Mouse (Mus musculus) right cerebral cortex, postnatal 4 days (tissue): ENCODE measurements around the gene Rpl10l.

Experiments
- DNase-seq: peaks from one replicate; pipeline ENCODE4 v3.0.0-alpha.2; 2022

Gene Rpl10l

GRCm38 (mm10) chr12:66283991-66284622 is at the start of gene Rpl10l:
Gene Rpl10l, minus strand, starts transcription at chr12:66284401.
- DNase-seq: no peak

- no peak for DNase-seq
Observed at GRCm38 (mm10) chr12:66275890-66276289, 8.3 kb downstream of the Rpl10l start.

GRCm38 (mm10) chr12:66245461-66246099 is 38.6 kb downstream of the Rpl10l start:
- no peak for DNase-seq

DNA sequence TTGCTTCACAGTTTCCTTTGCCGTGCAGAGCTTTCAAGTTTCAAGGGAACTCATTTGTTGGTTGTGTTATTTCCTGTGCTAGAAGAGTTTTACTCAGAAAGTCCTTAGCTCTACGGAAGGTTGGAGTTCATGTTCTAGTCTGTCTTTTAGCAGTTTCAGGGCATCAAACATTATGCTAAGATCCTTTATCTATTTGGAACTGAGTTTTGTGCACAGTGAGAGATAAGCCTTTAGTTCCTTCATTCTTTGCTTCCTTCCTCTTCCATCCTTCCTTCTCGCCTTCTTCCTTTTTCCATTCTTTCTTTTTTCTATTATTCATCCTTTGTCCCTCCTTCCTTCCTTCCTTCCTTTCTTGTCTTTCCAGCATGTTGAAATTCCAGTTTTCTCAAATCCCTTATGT is 50.0 kb downstream of the Rpl10l start:
- no peak for DNase-seq
